Mouse (Mus musculus): ENCODE measurements around the gene Efcab8. TPM values are rescaled to one million over a fixed set of nuclear protein-coding genes. Genes with fewer than 3 reads are reported as not detected.
"Not testable (repeated sequence)": the region's sequence is repeated elsewhere in the genome, so short reads cannot be mapped to it uniquely, and the experiment has no call there.

The Efcab8 gene
- total RNA-seq, 2 experiments from 2014 or later: 0.26 to 0.29 TPM

DNA sequence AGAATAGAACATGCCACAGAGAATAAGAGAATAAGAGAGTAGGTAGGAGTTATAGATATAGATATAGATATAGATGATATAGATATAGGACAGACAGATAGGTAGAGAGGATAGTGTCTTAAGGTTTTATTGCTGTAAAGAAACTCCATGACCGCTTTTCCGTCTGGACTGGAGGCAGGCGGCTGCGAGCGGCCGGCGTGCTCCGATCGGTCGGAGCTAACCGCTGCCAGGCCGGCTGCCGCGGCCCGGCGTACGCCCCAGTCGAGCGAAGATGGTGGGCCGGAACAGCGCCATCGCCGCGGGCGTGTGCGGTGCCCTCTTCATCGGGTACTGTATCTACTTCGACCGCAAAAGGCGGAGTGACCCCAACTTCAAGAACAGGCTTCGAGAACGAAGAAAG lies 46.2 kb downstream of the Efcab8 start:
- DNase-seq: not testable (repeated sequence)

DNA sequence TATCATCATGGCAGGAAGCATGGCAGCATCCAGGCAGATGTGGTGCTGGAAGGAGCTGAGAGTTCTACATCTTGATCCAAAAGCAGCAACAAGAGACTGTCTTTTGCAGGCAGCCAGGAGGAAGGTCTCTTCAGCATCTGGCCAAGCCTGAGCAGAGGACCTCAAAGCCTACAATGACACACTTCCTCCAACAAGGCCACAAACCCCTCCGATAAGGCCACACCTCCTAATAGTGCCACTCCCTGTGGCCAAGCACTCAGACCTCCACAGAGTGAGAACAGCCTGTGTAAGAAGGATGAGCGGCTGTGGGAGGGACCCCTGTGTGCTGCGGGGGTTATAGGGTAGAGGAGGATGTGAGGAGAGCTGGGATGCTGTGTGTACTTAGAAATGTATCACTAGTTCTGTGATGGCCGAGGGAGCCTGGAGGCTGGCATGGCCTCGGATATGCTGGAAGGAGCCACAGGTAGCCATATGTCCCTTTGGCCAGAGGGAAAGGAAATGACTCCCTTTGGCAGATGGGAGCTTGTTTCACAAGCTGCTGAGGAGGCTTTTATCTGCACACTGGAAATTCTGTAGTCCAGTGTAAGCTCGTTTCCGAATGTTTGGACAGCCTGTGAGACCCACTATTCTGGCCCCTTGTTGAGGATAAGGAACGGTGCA lies 47.6 kb downstream of the Efcab8 start:
- no peak for DNase-seq

DNA sequence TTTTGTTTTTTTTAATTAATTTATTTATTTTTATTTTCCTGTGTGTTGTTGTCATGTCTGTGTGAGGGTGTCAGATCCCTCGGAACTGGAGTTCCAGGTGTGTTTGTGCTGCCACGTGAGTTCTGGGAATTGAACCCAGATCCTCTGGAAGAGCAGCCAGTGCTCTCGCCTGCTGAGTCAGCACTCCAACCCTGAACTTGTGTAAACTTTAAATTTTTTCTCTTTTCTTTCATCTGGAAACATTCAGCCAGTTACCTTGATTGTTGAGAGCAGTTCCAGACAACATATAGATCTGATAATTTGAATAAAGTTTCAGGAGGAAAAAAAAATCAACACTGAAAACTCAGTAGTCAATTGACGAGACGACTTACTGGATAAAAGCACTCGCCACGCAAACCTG lies 49.0 kb downstream of the Efcab8 start:
- no peak for DNase-seq

- DNase-seq: no peak
These were observed 53.6 kb downstream of the Efcab8 start for GRCm38 (mm10) chr2:153833291-153833690.

DNA sequence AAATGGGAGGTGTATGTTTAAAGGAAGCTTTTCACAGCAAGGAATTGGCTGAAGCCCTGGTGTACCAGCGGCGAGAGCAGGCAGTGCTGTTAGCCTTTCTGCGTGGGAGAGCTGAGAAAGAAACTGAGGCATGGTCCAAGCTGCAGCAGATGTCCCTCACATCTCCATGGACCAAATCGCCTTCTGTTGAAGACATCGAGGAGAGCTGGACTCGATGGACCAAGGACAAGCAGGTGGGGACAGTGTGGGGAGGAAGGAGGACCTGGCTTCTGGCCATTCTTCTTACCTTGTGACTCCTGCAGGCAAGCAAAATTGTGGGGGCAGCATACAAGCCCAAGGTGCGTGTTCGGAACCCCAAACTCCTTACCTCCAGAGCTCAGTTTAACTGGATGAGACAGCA lies 63.1 kb downstream of the Efcab8 start:
- DNase-seq: no peak

DNA sequence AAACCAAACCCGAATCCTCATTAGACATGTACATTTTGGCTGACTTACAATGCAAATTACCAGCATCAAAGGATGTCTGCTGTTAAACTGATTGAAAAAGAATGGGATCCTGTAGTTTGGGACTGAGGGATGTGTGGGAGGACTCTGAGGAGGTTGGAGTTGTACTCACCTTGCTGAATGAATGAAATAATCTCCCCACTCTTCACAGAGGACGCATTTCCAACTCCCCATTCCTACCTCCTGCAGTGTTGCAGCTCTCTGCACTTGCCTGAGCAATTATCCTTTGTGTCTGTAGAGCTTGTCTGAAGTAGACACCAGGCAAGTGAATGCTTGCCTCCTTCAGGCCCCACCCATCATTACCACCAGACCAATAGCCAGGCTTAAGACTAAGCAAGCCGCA lies 68.7 kb downstream of the Efcab8 start:
- DNase-seq: no peak

GRCm38 (mm10) chr2:153850351-153851029 lies 70.8 kb downstream of the Efcab8 start:
- DNase-seq: no peak

DNA sequence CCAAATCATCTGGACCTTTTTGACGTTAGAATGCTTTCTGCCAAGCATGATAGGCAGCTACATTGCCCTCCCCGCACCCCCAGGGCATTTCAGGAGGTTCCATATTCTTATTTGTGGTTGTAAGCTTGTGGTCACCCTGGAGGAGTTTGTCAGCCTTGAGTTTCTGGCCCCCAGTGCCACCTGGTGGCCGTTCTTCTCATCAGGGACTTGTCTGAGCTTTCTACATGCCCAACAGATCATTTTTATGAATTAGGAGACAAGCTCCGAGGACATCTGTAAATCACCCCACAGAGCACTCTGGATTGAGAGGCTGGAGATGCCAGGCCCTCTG lies 71.3 kb downstream of the Efcab8 start:
- peak; percentile 74 for DNase-seq

DNA sequence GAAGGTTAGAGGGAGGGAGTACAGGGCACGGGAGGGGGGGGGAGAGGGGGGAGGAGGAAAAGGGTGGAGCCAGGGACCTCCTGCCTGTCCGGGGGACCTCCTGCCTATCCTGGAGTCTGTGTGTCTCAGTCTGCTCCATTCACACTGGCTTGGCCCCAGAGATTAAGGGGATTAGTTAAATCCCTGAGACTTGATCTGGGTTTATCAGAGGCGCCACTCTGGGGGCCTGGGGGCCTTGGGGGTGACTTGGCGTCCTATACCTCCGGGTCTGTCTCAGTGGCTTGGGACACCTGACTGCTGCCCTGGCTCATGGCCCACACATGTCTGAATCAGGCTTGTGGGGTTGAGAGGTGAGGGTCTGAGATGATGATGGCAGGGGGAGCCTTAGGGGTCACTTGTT lies 73.8 kb downstream of the Efcab8 start:
- DNase-seq: no peak

- DNase-seq: no peak
These were observed 79.8 kb downstream of the Efcab8 start for GRCm38 (mm10) chr2:153859581-153859980.

DNA sequence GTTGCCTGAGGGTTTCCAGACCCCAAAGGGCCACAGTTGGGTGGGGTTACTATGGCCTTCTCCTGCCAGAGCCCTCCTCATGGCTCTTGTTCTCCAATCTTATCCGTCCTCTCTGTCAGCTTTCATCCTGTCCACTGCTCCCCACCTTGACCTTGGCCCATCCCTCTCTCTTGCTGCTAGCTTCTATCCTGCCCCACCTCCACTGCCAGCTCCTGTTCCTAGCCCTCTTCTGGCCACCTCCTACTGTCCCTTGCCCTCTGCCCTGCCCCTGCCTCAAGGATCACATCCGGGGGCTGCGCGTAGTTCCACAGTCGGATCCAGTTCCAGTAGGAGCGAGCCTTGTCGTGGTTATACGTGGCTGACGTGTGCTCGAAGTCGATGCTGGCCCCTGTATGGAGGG lies 80.6 kb downstream of the Efcab8 start:
- no peak for DNase-seq

DNA sequence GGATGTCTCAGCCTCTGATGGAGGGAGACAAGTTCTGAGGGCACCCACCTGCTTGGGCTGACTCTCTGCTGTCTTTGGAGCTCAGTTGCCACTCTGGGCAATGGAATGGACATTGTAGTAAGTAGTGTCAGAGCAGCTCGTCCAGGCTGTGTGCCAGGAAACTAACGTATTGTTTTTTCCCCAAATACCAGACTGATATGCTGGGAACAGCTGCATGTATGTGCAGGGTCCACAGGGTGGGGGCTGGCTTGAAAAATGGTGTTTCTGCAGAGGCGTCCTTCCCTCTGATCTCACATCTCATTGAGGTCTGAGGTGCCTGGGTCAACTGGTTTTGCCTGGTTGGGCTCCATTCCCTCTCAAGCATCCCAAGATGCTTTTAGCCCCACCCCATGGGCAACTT lies 81.0 kb downstream of the Efcab8 start:
- no peak for DNase-seq

- DNase-seq: no peak
These were observed 82.2 kb downstream of the Efcab8 start for GRCm38 (mm10) chr2:153861960-153862359.

- DNase-seq: no peak
These were observed 91.3 kb downstream of the Efcab8 start, which contains the start of gene Sun5 for GRCm38 (mm10) chr2:153870984-153871383. TSS of gene Sun5 (minus strand) at chr2:153871084.

GRCm38 (mm10) chr2:153874745-153875144 lies 95.0 kb downstream of the Efcab8 start, which contains the start of gene Bpifb2:
TSS of gene Bpifb2 (plus strand) at chr2:153875045.
- no peak for DNase-seq

Other genes starting within 250 kb of the Efcab8 start
- 10 to 100 TPM; 12.0 to 13.5 TPM for gene Nol4l, start 250.0 kb upstream of the Efcab8 start, total RNA-seq (2021)
- 10 to 100 TPM; 21.7 to 25.9 TPM for gene Commd7, start 147.2 kb upstream of the Efcab8 start, total RNA-seq (2021)
- gene Dnmt3b, start 130.5 kb upstream of the Efcab8 start, total RNA-seq (2021): 1 to 10 TPM; 3.0 to 3.5 TPM
- gene Dnmt3c, start 83.3 kb upstream of the Efcab8 start, total RNA-seq (2021): not detected
- 100 to 1,000 TPM; 158 to 174 TPM for gene Mapre1, start 38.7 kb upstream of the Efcab8 start, total RNA-seq (2021)
- gene Sun5, start 91.2 kb downstream of the Efcab8 start, total RNA-seq (2021): not detected
- not detected for gene Bpifb2, start 95.1 kb downstream of the Efcab8 start, total RNA-seq (2021)
- not detected for gene Bpifb6, start 120.5 kb downstream of the Efcab8 start, total RNA-seq (2021)
- not detected for gene Bpifb3, start 138.3 kb downstream of the Efcab8 start, total RNA-seq (2021)
- gene Bpifb4, start 158.3 kb downstream of the Efcab8 start, total RNA-seq (2021): not detected
- gene Bpifa6, start 195.0 kb downstream of the Efcab8 start, total RNA-seq (2021): not detected
- not detected for gene Bpifa2, start 228.3 kb downstream of the Efcab8 start, total RNA-seq (2021)